Mouse (Mus musculus): Measurements from ENCODE around the gene Kifc3.
A peak's percentile ranks its signal among the peaks of the same experiment; 100 is the strongest.

The Kifc3 gene

GRCm38 (mm10) chr8:95076151-95076550 is 126.5 kb downstream of the Kifc3 start:
- DNase-seq (ENCODE audit: low read depth, low spot score): no peak

GRCm38 (mm10) chr8:95075504-95075903 is 127.1 kb downstream of the Kifc3 start:
- no peak for DNase-seq (ENCODE audit: low read depth, low spot score)

- peak; percentile 22 for DNase-seq (ENCODE audit: low read depth, low spot score)
These were observed 135.0 kb downstream of the Kifc3 start for GRCm38 (mm10) chr8:95067582-95067981.

GRCm38 (mm10) chr8:95064531-95064930 is 138.1 kb downstream of the Kifc3 start:
- DNase-seq (ENCODE audit: low read depth, low spot score): no peak

- DNase-seq (ENCODE audit: low read depth, low spot score): no peak
These were observed 142.6 kb downstream of the Kifc3 start for GRCm38 (mm10) chr8:95059812-95060533.

GRCm38 (mm10) chr8:95058661-95059060 is 144.0 kb downstream of the Kifc3 start:
- DNase-seq (ENCODE audit: low read depth, low spot score): no peak

GRCm38 (mm10) chr8:95056414-95056813 is 146.2 kb downstream of the Kifc3 start:
- no peak for DNase-seq (ENCODE audit: low read depth, low spot score)

GRCm38 (mm10) chr8:95054927-95055510 is 147.6 kb downstream of the Kifc3 start, which contains the start of gene Drc7:
Gene Drc7 (plus strand): TSS chr8:95055103.
- DNase-seq (ENCODE audit: low read depth, low spot score): no peak

- no peak for DNase-seq (ENCODE audit: low read depth, low spot score)
These were observed 148.2 kb downstream of the Kifc3 start for GRCm38 (mm10) chr8:95054438-95054837.

Data from retina, adult 2 months (tissue).